Mouse (Mus musculus): Measurements from ENCODE around the gene 4930524B15Rik.
"Not testable (repeated sequence)": the region's sequence is repeated elsewhere in the genome, so short reads cannot be mapped to it uniquely, and the experiment has no call there.

- TF ChIP-seq CTCF (IDR thresholded peaks at IDR 0.05; ENCODE audit: borderline replicate concordance, insufficient read depth, low read depth, low read length); POLR2A (IDR thresholded peaks at IDR 0.05; ENCODE audit: borderline replicate concordance, insufficient read depth, low read length): not testable (repeated sequence)
Observed at GRCm38 (mm10) chr11:31980089-31980488, 14.7 kb downstream of the 4930524B15Rik start.

Data from cerebellum, adult 2 months (tissue).